In the genomic region with DNA sequence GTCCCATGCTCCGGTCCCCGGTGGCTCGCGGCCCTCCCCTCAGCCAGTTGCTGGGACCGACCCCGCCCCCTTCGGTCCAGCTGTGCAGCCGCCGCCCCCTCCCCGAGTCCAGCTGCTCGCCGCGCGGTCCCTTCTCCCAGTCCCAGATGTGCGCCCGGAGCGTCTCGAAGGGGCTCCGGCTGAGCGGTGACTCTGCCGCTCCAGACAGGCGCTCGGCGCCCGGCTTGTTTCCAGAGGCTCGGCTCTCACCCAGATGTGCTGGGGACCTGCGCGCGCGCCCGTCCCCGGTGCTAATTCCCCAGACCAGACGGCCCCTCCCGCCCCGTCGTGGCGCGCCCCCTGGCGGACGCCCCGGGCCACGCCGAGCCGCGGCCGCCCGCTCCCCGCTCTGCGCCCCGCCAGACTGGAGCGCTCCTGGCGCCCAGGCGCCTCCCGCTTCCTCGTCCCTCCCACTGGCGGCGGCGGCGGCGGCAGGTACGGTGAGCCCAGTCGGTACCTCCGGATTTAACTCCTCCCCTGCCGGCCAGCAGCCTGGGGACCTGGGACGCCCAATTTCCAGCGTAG, we compare ENCODE assay signal across 8 mouse cellular contexts. TPM values are rescaled to one million over a fixed set of nuclear protein-coding genes. Genes with fewer than 3 reads are reported as not detected.
DNase-seq lines count a peak whose midpoint lies in the region; ATAC-seq and TF ChIP-seq lines count a peak whose summit lies in the region.

Gene Nxph3 (minus strand): TSS at position 273 of the 564 bp plus-strand sequence.

- under 1% methylated on average over 64 of the region's 66 CpGs for whole genome bisulfite sequencing in forebrain, embryonic 14.5 days

- DNase-seq in ES-E14 (ENCODE audit: low read depth, low spot score): no peak
- peak; percentile 21 for DNase-seq in c-Kit-positive CD71-positive TER-119-negative erythroid progenitor cells, embryonic 14.5 days (ENCODE audit: low read depth)
- DNase-seq in forebrain, embryonic 14.5 days (ENCODE audit: low spot score): peak; percentile 56
- peak in 1 of 2 experiments; percentile 47 for DNase-seq in layer of hippocampus, postnatal 36 days
- DNase-seq in lung, postnatal 36 days: peak; percentile 76
- peak; percentile 79 for DNase-seq in right cerebral cortex, postnatal 25 days
- DNase-seq in yolk sac, embryonic 10.5 days (ENCODE audit: low spot score): peak; percentile 45

- peaks cover 9 to 36% of the 10 kb centered on the region in 2 experiments for H3K4me1 ChIP-seq in ES-E14 (ENCODE audit: control insufficient read depth in 2 of 2, insufficient read depth in 2 of 2, low read length in 2 of 2, poor library complexity in 1 of 2)
- peaks cover 24% of the 10 kb centered on the region for H3K4me1 ChIP-seq in forebrain, embryonic 14.5 days (ENCODE audit: control insufficient read depth, insufficient read depth, low read length)

- in situ Hi-C loops in ES-E14 (cut with MboI; ENCODE audit: low sequenced_read_pairs in 2 of 2, unreplicated experiment in 2 of 2): loop anchor here in 1 of 2 experiments (25.0 kb wide), 1 partner anchor 402 kb away; the partner anchor contains the start of gene Dlx3

- H3K9ac ChIP-seq in ES-E14 (ENCODE audit: insufficient read depth, low read depth, low read length, poor library complexity, severe bottlenecking): peak within 1 kb of the TSS; percentile 84
- peak within 1 kb of the TSS; percentile 63 for H3K9ac ChIP-seq in forebrain, embryonic 14.5 days (ENCODE audit: low read length)

- peak within 1 kb of the TSS; percentile 88 to 94 for H3K4me3 ChIP-seq in ES-E14 (ENCODE audit: insufficient read depth in 1 of 2, low read depth in 1 of 2, low read length in 2 of 2, poor library complexity in 1 of 2, severe bottlenecking in 1 of 2)
- H3K4me3 ChIP-seq in forebrain, embryonic 14.5 days (ENCODE audit: low read depth, low read length): peak within 1 kb of the TSS; percentile 47

- H3K9me3 ChIP-seq in ES-E14 (ENCODE audit: control insufficient read depth, insufficient read depth, low read depth, low read length): no peaks in the 10 kb centered on the region
- H3K9me3 ChIP-seq in forebrain, embryonic 14.5 days (replicated peaks; ENCODE audit: control insufficient read depth, low read length): no peaks in the 10 kb centered on the region

- H3K36me3 ChIP-seq in ES-E14 (ENCODE audit: control insufficient read depth, insufficient read depth, low read length, poor library complexity, severe bottlenecking): no peaks in the 10 kb centered on the region
- no peaks in the 10 kb centered on the region for H3K36me3 ChIP-seq in forebrain, embryonic 14.5 days (ENCODE audit: control insufficient read depth, insufficient read depth, low read length)

- H3K27ac ChIP-seq in ES-E14 (ENCODE audit: insufficient read depth, low read depth, low read length, poor library complexity, severe bottlenecking): peak within 1 kb of the TSS; percentile 61; the same call in 1 of the 2 replicates
- H3K27ac ChIP-seq in forebrain, embryonic 14.5 days (ENCODE audit: low read depth, low read length): peak within 1 kb of the TSS; percentile 21; the same call in 1 of the 2 replicates

- ATAC-seq in forebrain, embryonic 14.5 days: peak; percentile 42
- ATAC-seq in hematopoietic stem cell, adult 5-6 weeks (replicated peaks in 1 of 2; ENCODE audit: insufficient read depth in 1 of 2, low FRiP score in 2 of 2, low TSS enrichment in 1 of 2, low read depth in 1 of 2, poor library complexity in 2 of 2, severe bottlenecking in 2 of 2): peak; percentile 46 to 47; a peak in 3 of 4 replicates

- peaks cover 35% of the 10 kb centered on the region for H3K27me3 ChIP-seq in forebrain, embryonic 14.5 days (replicated peaks; ENCODE audit: control insufficient read depth, insufficient read depth, low read length)

- H3K4me2 ChIP-seq in forebrain, embryonic 14.5 days (ENCODE audit: low read length): peak within 1 kb of the TSS; percentile 83

TF ChIP-seq in ES-E14, 5 proteins besides CTCF, POLR2A, EP300 and RAD21:
- TF ChIP-seq ZNF384 (IDR thresholded peaks at IDR 0.05; ENCODE audit: low read depth, low read length) (no peak), MAFK (IDR thresholded peaks at IDR 0.05; ENCODE audit: insufficient read depth, low read depth, low read length) (no peak), HCFC1 (IDR thresholded peaks at IDR 0.05; ENCODE audit: borderline replicate concordance, insufficient read depth, low read length) (no peak), CHD2 (IDR thresholded peaks at IDR 0.05; ENCODE audit: low read depth, low read length) (no peak), ZC3H11A (IDR thresholded peaks at IDR 0.05; ENCODE audit: borderline replicate concordance, low read depth, low read length) (no peak)

RNA-seq across cellular contexts. Expression of gene Nxph3, which starts in this region (rescaled TPM):
- 2.4 and 5.5 TPM in 2 replicates for total RNA-seq in ES-E14 (2012; rRNA removed)
- 7.8 and 10.3 TPM in 2 replicates for polyA plus RNA-seq in forebrain, embryonic 14.5 days (2014; fragmentation: Nextera tagmentation; extraction: Ambion mirVana)
- total RNA-seq in hematopoietic stem cell, adult 5-6 weeks (2017): not detected in 2 replicates
- 10 to 100 TPM; 15.3 to 17.2 TPM for total RNA-seq in layer of hippocampus, postnatal 36 days (2021)

Comparison
In these comparisons a context has a peak if more than half of its experiments do, and no peak if none do; other contexts are left out.
1. Peak in ATAC-seq in hematopoietic stem cell, adult 5-6 weeks; RNA of the gene not detected or under 1 TPM.